Mouse (Mus musculus) lung, adult 2 months (tissue): ENCODE measurements around the gene Kdm4a. TPM values are rescaled to one million over a fixed set of nuclear protein-coding genes. Genes with fewer than 3 reads are reported as not detected.

Experiments
- DNase-seq: peaks from one replicate; pipeline ENCODE4 v3.0.0; 2022
- H3K4me1 ChIP-seq: fragments of 200-500 bp; 2 replicates; pipeline ENCODE4 v1.6.1; 2011; ENCODE audit warnings: low read length; ENCODE audit not compliant: control insufficient read depth, insufficient read depth
- H3K4me3 ChIP-seq: fragments of 200-500 bp; replicated peaks from 2 replicates; pipeline ENCODE3; 2011; ENCODE audit warnings: low read depth, mild to moderate bottlenecking, control low read depth, low read length; ENCODE audit errors: extremely low read depth
- CTCF ChIP-seq: fragments of 200-500 bp; IDR thresholded peaks from 2 replicates; pipeline ENCODE4 v1.5.1; 2011; ENCODE audit warnings: mild to moderate bottlenecking, low read length, control low read depth; ENCODE audit not compliant: insufficient read depth
- POLR2A ChIP-seq: fragments of 200-500 bp; IDR thresholded peaks from 2 replicates; pipeline ENCODE4 v1.6.1; 2011; ENCODE audit warnings: low read depth, mild to moderate bottlenecking, control low read depth, low read length, borderline replicate concordance; ENCODE audit errors: extremely low read depth
- WGBS: fragments of 180-500 bp; shearing (Covaris S2); methylation state at CpG from one replicate; pipeline ENCODE4 v1.1.7; 2018; 5-methylcytosine and 5-hydroxymethylcytosine counted together
- polyA plus RNA-seq: library from polyadenylated mRNA; depleted of rRNA; stranded (reverse); fragments of >200 nt; gene quantifications from 2 replicates; pipeline ENCODE4 v1.2.3, GENCODE M21; 2012

Gene Kdm4a
- polyA plus RNA-seq, 1 experiment = 36.0 TPM

DNA sequence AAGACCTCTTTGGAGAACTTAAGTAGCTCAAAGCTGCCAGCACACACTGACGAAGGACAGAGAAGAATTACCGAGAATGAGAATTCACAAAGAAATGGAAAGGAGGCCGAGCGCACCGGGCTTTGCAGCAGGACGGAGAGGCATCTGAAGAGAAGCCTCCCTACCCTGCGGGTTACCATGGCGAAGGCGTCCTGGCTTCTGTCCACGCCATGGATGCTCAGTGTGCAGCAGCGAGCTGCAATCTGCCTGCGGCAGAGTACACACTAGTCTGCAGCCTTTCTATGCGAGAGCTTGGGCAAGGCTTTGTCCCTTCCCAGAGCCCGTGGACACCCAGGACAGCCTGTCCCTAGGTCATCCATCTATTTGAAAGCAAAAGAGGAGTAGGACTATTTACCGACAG lies 23.3 kb downstream of the Kdm4a start:
- H3K4me3 ChIP-seq = no peak overlapping the region
- H3K4me1 ChIP-seq = no peaks in the 10 kb centered on the region
- 92% methylated on average over 15 of the region's 15 CpGs for WGBS
- TF ChIP-seq CTCF (no peak), POLR2A (no peak)
- no peak for DNase-seq

GRCm38 (mm10) chr4:118154889-118155288 lies 25.0 kb downstream of the Kdm4a start:
- Histone ChIP-seq H3K4me1 (no peaks in the 10 kb centered on the region), H3K4me3 (no peak overlapping the region)
- DNase-seq = no peak
- TF ChIP-seq POLR2A = no peak
- TF ChIP-seq CTCF = no peak
- 81% methylated on average over 5 of the region's 5 CpGs for WGBS

DNA sequence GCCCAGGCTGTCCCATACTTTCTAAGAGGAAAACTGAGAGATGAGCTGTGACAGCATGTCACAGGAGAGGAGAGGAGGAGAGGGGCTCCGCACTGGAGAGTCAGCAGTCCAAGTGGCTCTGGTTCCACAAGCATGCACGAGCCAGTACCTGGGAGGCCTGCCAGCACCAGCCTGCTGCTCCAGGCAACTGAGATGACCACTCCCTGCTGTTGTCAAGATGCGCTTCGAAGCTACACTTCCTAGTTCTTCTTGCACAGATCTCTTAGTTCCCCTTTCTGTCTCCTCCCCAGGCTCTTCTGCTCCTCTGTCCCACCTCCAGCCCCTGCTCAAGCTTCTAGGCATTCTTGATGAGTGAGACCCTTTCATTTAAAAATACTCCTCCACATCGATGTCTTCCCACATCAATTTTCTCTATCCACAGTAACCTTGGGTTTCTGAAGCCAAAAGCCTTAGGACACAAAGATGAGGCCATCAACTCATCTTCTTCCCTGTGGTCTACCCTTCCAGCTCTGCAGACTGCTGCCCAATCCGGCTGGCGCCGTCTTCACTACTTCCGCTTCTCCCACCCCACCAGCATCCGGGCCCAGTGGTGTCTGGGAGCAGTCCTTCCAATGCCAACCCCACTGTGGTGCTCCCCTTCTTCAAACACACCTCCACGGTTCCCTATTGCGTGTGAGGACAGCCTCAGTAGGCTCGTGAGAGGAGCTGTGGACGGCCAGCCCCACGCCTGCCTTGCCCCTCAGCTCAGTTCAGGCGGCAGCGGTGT lies 27.6 kb downstream of the Kdm4a start:
- WGBS = 85% methylated on average over 17 of the region's 17 CpGs
- H3K4me3 ChIP-seq = no peak overlapping the region
- DNase-seq = no peak
- no peaks in the 10 kb centered on the region for H3K4me1 ChIP-seq
- TF ChIP-seq CTCF (no peak), POLR2A (peak; percentile 12; the same call in 1 of the 2 replicates)

DNA sequence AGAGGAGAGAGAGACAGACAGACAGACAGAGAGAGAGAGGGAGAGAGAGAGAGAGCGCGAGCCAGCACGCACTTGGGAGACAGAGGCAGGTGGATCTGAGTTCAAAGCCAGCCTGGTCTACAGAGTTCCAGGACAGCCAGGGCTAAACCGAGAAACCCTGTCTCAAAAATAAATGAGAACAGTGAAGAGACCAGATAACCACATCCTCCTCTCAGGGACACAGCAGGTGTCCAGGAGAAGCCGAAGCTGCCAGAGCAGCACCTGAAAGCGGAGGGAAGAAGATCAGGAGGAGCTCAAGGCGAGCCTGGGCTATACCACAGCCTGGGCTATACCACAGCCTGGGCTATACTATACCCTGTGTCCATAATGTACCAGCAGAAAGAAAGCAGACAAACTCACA lies 29.0 kb downstream of the Kdm4a start:
- DNase-seq = no peak
- WGBS = 92% methylated on average over 7 of the region's 7 CpGs
- TF ChIP-seq POLR2A (no peak), CTCF (no peak)
- no peak overlapping the region for H3K4me3 ChIP-seq
- no peaks in the 10 kb centered on the region for H3K4me1 ChIP-seq

DNA sequence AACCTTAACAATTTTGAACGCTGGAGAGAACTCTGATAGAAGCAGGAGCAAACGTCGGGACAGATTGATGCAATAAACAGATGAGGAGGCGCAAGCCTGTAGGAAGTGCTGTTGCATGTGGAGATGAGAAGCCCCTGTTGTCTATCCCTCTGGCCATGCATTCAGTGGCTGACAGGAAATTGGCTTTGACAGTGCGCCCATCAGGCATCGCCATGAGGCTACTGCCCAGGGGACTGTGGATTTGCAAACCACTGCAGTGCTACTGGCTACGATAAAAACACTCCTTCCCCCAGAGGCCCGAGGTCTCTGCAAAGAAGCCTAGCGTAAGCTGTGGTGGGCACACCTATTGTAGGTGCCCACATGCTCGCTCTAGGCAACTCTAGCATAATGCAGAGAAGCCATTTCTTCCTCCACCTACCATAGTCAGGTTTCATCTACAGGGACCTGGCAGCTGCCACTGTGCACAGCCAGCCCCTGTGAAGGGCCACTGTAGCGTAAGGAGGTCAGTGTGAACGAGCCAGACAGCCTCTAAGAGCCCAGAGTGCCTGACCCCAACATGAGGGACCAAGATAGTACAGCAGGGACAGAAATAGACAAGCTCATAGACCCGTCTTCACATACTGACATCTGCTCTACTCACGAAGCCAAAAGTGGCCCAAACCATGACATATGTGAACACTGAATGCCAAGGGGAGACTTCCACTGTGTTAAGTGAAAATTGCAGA lies 29.7 kb downstream of the Kdm4a start:
- WGBS = 80% methylated on average over 14 of the region's 14 CpGs
- no peak for TF ChIP-seq CTCF
- no peak for TF ChIP-seq POLR2A
- Histone ChIP-seq H3K4me1 (no peaks in the 10 kb centered on the region), H3K4me3 (no peak overlapping the region)
- DNase-seq = no peak

GRCm38 (mm10) chr4:118149055-118149576 lies 30.7 kb downstream of the Kdm4a start:
- DNase-seq = no peak
- no peaks in the 10 kb centered on the region for H3K4me1 ChIP-seq
- 83% methylated on average over 10 of the region's 10 CpGs for WGBS
- no peak overlapping the region for H3K4me3 ChIP-seq
- no peak for TF ChIP-seq CTCF
- no peak for TF ChIP-seq POLR2A

GRCm38 (mm10) chr4:118148317-118148687 lies 31.5 kb downstream of the Kdm4a start:
- no peak for TF ChIP-seq CTCF
- no peak for TF ChIP-seq POLR2A
- Histone ChIP-seq H3K4me3 (no peak overlapping the region), H3K4me1 (no peaks in the 10 kb centered on the region)
- 70% methylated on average over 10 of the region's 10 CpGs for WGBS
- no peak for DNase-seq

- H3K4me1 ChIP-seq = no peaks in the 10 kb centered on the region
- WGBS = 89% methylated on average over 19 of the region's 19 CpGs
- no peak for DNase-seq
- TF ChIP-seq POLR2A (no peak), CTCF (no peak)
- no peak overlapping the region for H3K4me3 ChIP-seq
These were observed 32.1 kb downstream of the Kdm4a start for GRCm38 (mm10) chr4:118147547-118148316.

DNA sequence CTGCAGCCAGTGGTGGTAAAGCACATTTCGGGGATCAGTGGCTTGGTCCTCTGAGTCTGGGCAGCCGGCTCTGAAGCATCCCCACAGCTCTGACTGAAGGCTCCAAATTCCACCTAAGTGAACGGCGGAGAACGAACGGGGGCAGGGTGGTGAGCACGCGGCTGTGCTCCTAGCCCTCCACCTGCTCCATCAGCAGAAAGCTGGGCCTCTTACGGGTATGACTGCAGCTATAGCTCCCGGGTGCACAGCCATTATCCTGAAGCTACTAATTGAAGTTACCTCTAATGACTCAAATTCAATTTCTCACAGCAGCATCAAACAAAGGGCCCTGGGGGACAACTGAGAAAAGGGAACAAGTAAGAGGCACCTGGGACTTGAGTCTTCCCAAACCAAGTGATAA lies 32.8 kb downstream of the Kdm4a start:
- Histone ChIP-seq H3K4me3 (no peak overlapping the region), H3K4me1 (no peaks in the 10 kb centered on the region)
- WGBS = 88% methylated on average over 10 of the region's 10 CpGs
- DNase-seq = no peak
- no peak for TF ChIP-seq CTCF
- no peak for TF ChIP-seq POLR2A
